Mouse (Mus musculus): ENCODE results near the gene Midn. TPM values are rescaled to one million over a fixed set of nuclear protein-coding genes. Genes with fewer than 3 reads are reported as not detected.

Midn gene
- polyA plus RNA-seq, 1 experiment from 2014 or later = 29.5 TPM

DNA sequence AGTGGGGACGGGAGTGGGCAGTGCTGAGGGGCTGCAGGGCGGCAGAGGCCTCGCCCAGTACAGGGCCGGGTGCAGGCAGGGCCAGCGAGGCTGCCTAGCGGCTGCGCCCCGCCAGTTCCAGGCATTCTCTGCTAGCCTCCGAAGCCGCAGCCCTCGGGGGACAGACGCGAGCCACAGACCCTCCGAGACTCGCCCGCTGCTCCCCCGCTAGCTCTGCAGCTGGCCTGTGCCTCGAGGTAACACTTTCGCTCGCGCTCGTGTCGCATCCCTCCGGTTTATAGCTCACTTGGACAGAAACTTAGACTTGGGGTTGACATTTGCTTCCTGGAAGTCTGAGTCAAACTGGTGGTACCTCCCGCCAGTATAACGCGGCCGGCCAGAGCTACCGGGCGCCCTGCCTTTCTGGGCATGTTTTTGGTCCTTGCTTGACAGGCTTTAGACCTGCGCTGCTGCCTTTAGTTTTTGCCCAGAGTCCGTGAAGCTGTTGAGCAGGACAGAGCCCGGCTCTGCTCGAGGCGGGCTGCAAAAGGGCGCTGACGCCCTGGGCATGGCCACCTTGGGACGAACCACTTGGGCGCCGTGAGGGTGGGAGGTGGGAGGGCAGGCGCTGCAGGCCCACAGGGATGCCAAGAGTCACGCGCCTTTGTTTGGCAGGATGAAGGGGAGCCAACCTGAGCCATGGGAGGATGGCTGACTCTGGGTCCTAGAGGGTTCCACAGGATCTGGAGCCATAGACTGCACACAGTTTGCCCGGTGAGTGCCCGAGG lies 23.9 kb downstream of the Midn start:
- Histone ChIP-seq H3K4me2 (peak overlapping the region; percentile 74), H3K9ac (peak overlapping the region; percentile 46; the same call in 1 of the 2 replicates), H3K36me3 (replicated peaks) (peaks cover 22% of the 10 kb centered on the region), H3K4me1 (peaks cover 55% of the 10 kb centered on the region), H3K9me3 (no peaks in the 10 kb centered on the region), H3K4me3 (peak overlapping the region; percentile 50), H3K27me3 (replicated peaks) (no peaks in the 10 kb centered on the region), H3K27ac (peak overlapping the region; percentile 86)
- WGBS = 76% methylated on average over 45 of the region's 45 CpGs
- no peak for ATAC-seq (replicated peaks)

GRCm38 (mm10) chr10:80172527-80173292 lies 24.6 kb downstream of the Midn start, which contains the start of gene 1600002K03Rik:
Gene 1600002K03Rik (plus strand): TSS chr10:80172944.
- Histone ChIP-seq H3K36me3 (replicated peaks) (peaks cover 22% of the 10 kb centered on the region), H3K4me2 (peak within 1 kb of the TSS; percentile 74), H3K9me3 (no peaks in the 10 kb centered on the region), H3K27ac (peak within 1 kb of the TSS; percentile 86), H3K9ac (peak within 1 kb of the TSS; percentile 46), H3K27me3 (replicated peaks) (no peaks in the 10 kb centered on the region), H3K4me1 (peaks cover 52% of the 10 kb centered on the region), H3K4me3 (peak within 1 kb of the TSS; percentile 50)
- ATAC-seq (replicated peaks) = peak; percentile 72
- 11% methylated on average over 35 of the region's 35 CpGs for WGBS

DNA sequence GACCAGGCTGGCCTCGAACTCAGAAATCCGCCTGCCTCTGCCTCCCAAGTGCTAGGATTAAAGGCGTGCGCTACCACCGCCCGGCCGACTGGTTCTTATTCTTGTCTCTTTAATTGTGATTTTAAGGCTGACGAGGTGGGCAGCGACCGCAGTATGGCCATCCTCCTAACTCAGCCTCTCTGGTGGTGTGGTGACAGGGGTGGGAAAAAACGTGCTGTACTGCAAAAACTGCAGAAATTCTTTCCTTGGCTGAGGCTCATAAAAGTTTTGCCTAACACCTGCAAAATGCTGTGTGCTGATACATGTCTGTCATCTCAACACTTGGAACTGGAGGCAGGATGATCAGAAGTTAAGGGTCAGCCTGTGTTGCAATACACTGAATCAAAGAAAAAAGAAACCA lies 25.3 kb downstream of the Midn start:
- WGBS = 13% methylated on average over 11 of the region's 11 CpGs
- ATAC-seq (replicated peaks) = no peak
- Histone ChIP-seq H3K9me3 (no peaks in the 10 kb centered on the region), H3K4me1 (peaks cover 52% of the 10 kb centered on the region), H3K36me3 (replicated peaks) (peaks cover 22% of the 10 kb centered on the region), H3K27me3 (replicated peaks) (no peaks in the 10 kb centered on the region), H3K4me2 (peak overlapping the region; percentile 74), H3K4me3 (peak overlapping the region; percentile 50), H3K9ac (peak overlapping the region; percentile 43), H3K27ac (peak overlapping the region; percentile 86)

GRCm38 (mm10) chr10:80173955-80174640 lies 26.0 kb downstream of the Midn start:
- WGBS = 89% methylated on average over 10 of the region's 10 CpGs

GRCm38 (mm10) chr10:80174705-80175104 lies 26.6 kb downstream of the Midn start:
- no peak overlapping the region for H3K9ac ChIP-seq
- ATAC-seq (replicated peaks) = no peak
- no peaks in the 10 kb centered on the region for H3K9me3 ChIP-seq
- peak overlapping the region; percentile 32; the same call in 1 of the 2 replicates for H3K27ac ChIP-seq
- no peaks in the 10 kb centered on the region for H3K27me3 ChIP-seq (replicated peaks)
- peaks cover 38% of the 10 kb centered on the region for H3K4me1 ChIP-seq
- no peak overlapping the region for H3K4me2 ChIP-seq
- H3K36me3 ChIP-seq (replicated peaks) = peaks cover 21% of the 10 kb centered on the region
- H3K4me3 ChIP-seq = no peak overlapping the region
- WGBS = 37% methylated on average over 2 of the region's 2 CpGs

More at GRCm38 (mm10) chr10:80173955-80174640, 26.0 kb downstream of the Midn start:
- Histone ChIP-seq H3K9ac (no peak overlapping the region), H3K9me3 (no peaks in the 10 kb centered on the region), H3K27ac (no peak overlapping the region), H3K36me3 (replicated peaks) (peaks cover 22% of the 10 kb centered on the region), H3K27me3 (replicated peaks) (no peaks in the 10 kb centered on the region), H3K4me1 (peaks cover 44% of the 10 kb centered on the region), H3K4me3 (no peak overlapping the region), H3K4me2 (no peak overlapping the region)
- no peak for ATAC-seq (replicated peaks)

GRCm38 (mm10) chr10:80175536-80176269 lies 27.6 kb downstream of the Midn start:
- no peaks in the 10 kb centered on the region for H3K9me3 ChIP-seq
- no peak for ATAC-seq (replicated peaks)
- peaks cover 37% of the 10 kb centered on the region for H3K4me1 ChIP-seq
- 15% methylated on average over 4 of the region's 4 CpGs for WGBS
- H3K4me2 ChIP-seq = no peak overlapping the region
- no peak overlapping the region for H3K4me3 ChIP-seq
- peaks cover 11% of the 10 kb centered on the region; the same call in 1 of the 2 replicates for H3K36me3 ChIP-seq (replicated peaks)
- H3K27ac ChIP-seq = 0 out of 2 replicates have a peak overlapping the region, but pooled peaks have one; percentile 4
- no peaks in the 10 kb centered on the region for H3K27me3 ChIP-seq (replicated peaks)
- H3K9ac ChIP-seq = no peak overlapping the region

DNA sequence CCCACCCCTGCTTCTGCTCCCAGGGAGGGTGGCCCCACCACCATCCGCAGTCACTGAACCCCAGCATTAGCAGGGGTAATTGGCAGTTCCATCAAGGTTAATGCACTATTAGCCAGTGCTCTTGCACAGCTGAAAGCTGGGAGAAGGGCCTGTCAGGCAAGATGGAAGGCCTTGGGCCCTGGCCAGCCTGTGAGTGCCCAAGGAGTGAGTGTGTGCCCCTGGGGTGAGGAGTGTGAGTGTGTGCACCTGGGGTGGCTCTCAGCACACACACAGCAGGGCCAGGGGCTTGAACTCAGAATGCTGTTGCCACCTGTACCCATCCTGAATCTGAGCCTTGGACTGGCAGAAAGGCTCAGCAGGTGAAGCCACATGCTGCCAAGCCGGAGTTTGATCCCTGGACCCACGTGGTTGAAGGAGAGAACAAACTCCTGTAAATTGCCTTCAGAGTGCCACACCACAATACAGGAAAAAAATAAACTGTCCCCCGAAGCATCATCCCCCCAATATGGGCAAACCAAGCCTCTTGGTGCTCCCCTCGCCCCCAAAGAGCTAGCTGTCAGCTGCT lies 28.3 kb downstream of the Midn start:
- 67% methylated on average over 5 of the region's 5 CpGs for WGBS
- Histone ChIP-seq H3K9ac (peak overlapping the region; percentile 3; the same call in 1 of the 2 replicates), H3K27me3 (replicated peaks) (no peaks in the 10 kb centered on the region), H3K9me3 (no peaks in the 10 kb centered on the region), H3K4me3 (no peak overlapping the region), H3K36me3 (replicated peaks) (peaks cover 6% of the 10 kb centered on the region; the same call in 1 of the 2 replicates), H3K4me1 (peaks cover 40% of the 10 kb centered on the region), H3K27ac (no peak overlapping the region), H3K4me2 (no peak overlapping the region)
- no peak for ATAC-seq (replicated peaks)

DNA sequence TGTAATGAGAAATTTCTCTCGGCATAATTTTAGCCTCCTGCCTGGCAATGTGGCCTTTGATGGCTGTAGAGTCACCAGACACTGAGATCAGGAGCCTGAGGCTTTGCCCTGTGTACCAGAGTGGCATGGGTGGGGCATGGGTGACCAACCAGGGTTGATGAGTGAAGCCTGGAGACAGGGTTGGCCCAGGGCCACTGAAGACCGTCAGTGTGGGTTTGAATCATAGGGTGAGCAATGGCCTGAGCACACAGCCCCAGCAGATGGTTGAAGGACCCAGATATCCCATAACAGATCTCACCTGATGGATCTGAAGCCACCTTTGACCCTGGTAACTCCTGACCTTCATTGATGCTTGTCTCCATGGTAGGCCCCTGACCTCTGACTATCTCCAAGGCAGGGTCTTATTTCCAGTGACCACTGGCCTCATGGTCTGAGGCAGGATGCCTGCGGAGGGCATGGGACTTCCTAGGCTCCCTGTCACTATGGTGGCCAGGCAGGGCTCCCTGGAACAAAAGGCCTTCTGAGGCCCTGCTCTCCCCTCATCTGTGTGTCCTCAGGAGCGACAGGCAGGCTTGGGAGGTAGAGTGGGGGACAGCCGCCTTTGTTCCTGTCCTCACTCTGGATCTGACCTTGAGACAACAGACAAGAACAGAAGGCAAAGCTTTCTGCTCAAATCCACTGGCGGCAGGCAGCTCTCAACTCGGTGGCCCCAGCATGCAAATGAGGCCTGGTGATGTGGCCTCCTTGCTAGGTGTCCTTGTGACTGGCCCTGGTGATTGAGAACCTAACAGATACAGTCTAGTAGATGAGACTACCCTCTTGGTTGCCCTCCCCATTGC lies 29.6 kb downstream of the Midn start:
- no peaks in the 10 kb centered on the region for H3K27me3 ChIP-seq (replicated peaks)
- no peaks in the 10 kb centered on the region for H3K9me3 ChIP-seq
- H3K36me3 ChIP-seq (replicated peaks) = no peaks in the 10 kb centered on the region
- no peak overlapping the region for H3K4me3 ChIP-seq
- no peak overlapping the region for H3K9ac ChIP-seq
- peaks cover 39% of the 10 kb centered on the region for H3K4me1 ChIP-seq
- H3K4me2 ChIP-seq = no peak overlapping the region
- no peak overlapping the region for H3K27ac ChIP-seq
- WGBS = 41% methylated on average over 7 of the region's 7 CpGs
- no peak for ATAC-seq (replicated peaks)

GRCm38 (mm10) chr10:80179068-80180051 lies 31.3 kb downstream of the Midn start, which contains the start of gene Efna2:
Gene Efna2 (plus strand): TSS chr10:80179482.
- Histone ChIP-seq H3K4me2 (peak within 1 kb of the TSS; percentile 72), H3K4me1 (peaks cover 40% of the 10 kb centered on the region)

DNA sequence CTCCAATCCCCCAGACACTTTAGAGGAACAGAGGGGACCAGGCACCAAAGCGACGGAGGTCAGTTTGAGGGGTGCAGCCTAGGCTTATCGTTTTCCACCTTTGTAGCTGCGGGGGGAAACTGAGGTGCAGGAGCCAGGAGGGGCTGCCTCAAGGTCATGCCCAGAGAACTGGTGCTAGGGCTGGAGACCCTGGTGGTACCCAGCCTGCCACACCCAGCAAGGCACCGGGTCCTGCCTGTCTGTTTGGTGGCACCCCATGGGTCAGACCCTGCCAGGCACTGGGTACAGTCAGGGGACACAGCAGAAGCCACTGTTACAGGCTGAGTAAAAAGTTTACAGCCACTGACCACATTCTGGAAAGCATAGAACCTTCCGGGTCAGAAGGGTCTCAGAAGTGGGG lies 32.2 kb downstream of the Midn start:
- peak overlapping the region; percentile 88 for H3K9ac ChIP-seq
- peak overlapping the region; percentile 87 for H3K4me3 ChIP-seq
- peaks cover 45% of the 10 kb centered on the region for H3K4me1 ChIP-seq
- peak overlapping the region; percentile 72 for H3K4me2 ChIP-seq
- H3K27ac ChIP-seq = peak overlapping the region; percentile 83; the same call in 1 of the 2 replicates
- no peak for ATAC-seq (replicated peaks)
- no peaks in the 10 kb centered on the region for H3K27me3 ChIP-seq (replicated peaks)
- no peaks in the 10 kb centered on the region for H3K9me3 ChIP-seq
- no peaks in the 10 kb centered on the region for H3K36me3 ChIP-seq (replicated peaks)
- WGBS = 24% methylated on average over 6 of the region's 6 CpGs

More at GRCm38 (mm10) chr10:80179068-80180051, 31.3 kb downstream of the Midn start, which contains the start of gene Efna2:
- H3K4me3 ChIP-seq = peak within 1 kb of the TSS; percentile 87
- H3K27me3 ChIP-seq (replicated peaks) = no peaks in the 10 kb centered on the region
- H3K36me3 ChIP-seq (replicated peaks) = no peaks in the 10 kb centered on the region
- H3K27ac ChIP-seq = peak within 1 kb of the TSS; percentile 83
- 1% methylated on average over 101 of the region's 106 CpGs for WGBS
- H3K9me3 ChIP-seq = no peaks in the 10 kb centered on the region
- peak within 1 kb of the TSS; percentile 88 for H3K9ac ChIP-seq
- peak; percentile 66 for ATAC-seq (replicated peaks)
